ENCODE assay signal across 16 mouse cellular contexts in the genomic region with DNA sequence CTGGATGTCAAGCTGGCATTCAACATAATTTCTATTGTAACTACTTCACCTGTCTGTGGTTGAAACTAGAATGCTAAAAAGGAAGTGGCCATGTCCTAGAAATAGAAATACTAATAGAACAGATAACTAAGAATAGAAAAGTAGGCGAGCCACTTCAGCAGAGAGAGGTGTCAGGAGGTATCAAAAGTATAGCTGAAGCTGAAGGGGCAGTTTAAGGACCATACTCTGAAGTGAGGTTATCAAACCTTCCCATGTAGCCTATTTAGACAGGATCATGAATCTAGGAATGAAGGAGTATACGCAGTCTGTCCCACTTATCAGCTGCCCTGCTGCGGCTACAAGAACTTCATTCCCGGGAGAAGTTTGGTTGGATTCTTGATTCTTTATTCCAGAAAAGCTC. TPM values are rescaled to one million over a fixed set of nuclear protein-coding genes. Genes with fewer than 3 reads are reported as not detected.
DNase-seq lines count a peak whose midpoint lies in the region; ATAC-seq and TF ChIP-seq lines count a peak whose summit lies in the region.
"Had no signal": no experiment of that assay in that cellular context is flagged by ENCODE, and none has a peak within 500 bp of the region (broad histone marks: within the 10 kb centered on the region; RNA-seq: fewer than 3 reads in every experiment).

No protein-coding gene starts in this region.

- DNase-seq in heart, postnatal 14 days = no peak
- no peak for DNase-seq in limb, embryonic 11.5 days (ENCODE audit: low spot score)
- DNase-seq in limb, embryonic 10.5 days (ENCODE audit: low spot score) = no peak
- no peak for DNase-seq in heart, postnatal 0 days (ENCODE audit: low spot score)
- DNase-seq in adrenal gland, postnatal 14 days = no peak
- DNase-seq in left cerebral cortex, postnatal 4 days = no peak

- no peak for TF ChIP-seq CTCF in heart, postnatal 0 days (IDR thresholded peaks at IDR 0.05; ENCODE audit: low read depth)

- H3K4me2 ChIP-seq in heart, embryonic 11.5 days = peak overlapping the region; percentile 54
- H3K4me2 ChIP-seq in limb, embryonic 11.5 days (ENCODE audit: low read depth, severe bottlenecking) = 0 out of 2 replicates have a peak overlapping the region, but pooled peaks have one; percentile 17
- peak overlapping the region; percentile 46 for H3K4me2 ChIP-seq in heart, postnatal 0 days (ENCODE audit: low read depth, low read length)
- peak overlapping the region; percentile 29 for H3K4me2 ChIP-seq in limb, embryonic 15.5 days
- H3K4me2 ChIP-seq: liver, embryonic 13.5 days had no signal

- H3K36me3 ChIP-seq in heart, embryonic 11.5 days (ENCODE audit: control insufficient read depth, insufficient read depth, low read length) = no peaks in the 10 kb centered on the region
- no peaks in the 10 kb centered on the region for H3K36me3 ChIP-seq in limb, embryonic 11.5 days (ENCODE audit: control insufficient read depth, insufficient read depth, low read length)
- no peaks in the 10 kb centered on the region for H3K36me3 ChIP-seq in limb, embryonic 10.5 days
- H3K36me3 ChIP-seq in heart, postnatal 0 days (replicated peaks; ENCODE audit: control insufficient read depth, insufficient read depth, low read length) = no peaks in the 10 kb centered on the region
- no peaks in the 10 kb centered on the region for H3K36me3 ChIP-seq in limb, embryonic 15.5 days
- H3K36me3 ChIP-seq: liver, embryonic 13.5 days had no signal

- ATAC-seq in heart, embryonic 11.5 days (replicated peaks; ENCODE audit: insufficient number of reproducible peaks, low FRiP score, low TSS enrichment) = peak; percentile 26; the same call in 1 of the 2 replicates
- ATAC-seq in limb, embryonic 11.5 days (ENCODE audit: insufficient number of reproducible peaks, low FRiP score, low TSS enrichment, low read depth) = no peak
- peak; percentile 75 for ATAC-seq in heart, postnatal 0 days (ENCODE audit: insufficient read depth, low read depth)
- no peak for ATAC-seq in limb, embryonic 15.5 days (ENCODE audit: insufficient number of reproducible peaks, low FRiP score, low TSS enrichment, low read depth)

- no peaks in the 10 kb centered on the region for H3K27me3 ChIP-seq in heart, embryonic 11.5 days (ENCODE audit: control insufficient read depth, insufficient read depth, low read length)
- no peaks in the 10 kb centered on the region for H3K27me3 ChIP-seq in limb, embryonic 11.5 days (ENCODE audit: control insufficient read depth, insufficient read depth, low read length)
- H3K27me3 ChIP-seq in limb, embryonic 10.5 days (ENCODE audit: low read depth, poor library complexity, severe bottlenecking) = no peaks in the 10 kb centered on the region
- no peaks in the 10 kb centered on the region for H3K27me3 ChIP-seq in heart, postnatal 0 days (ENCODE audit: control insufficient read depth, insufficient read depth, low read length)
- no peaks in the 10 kb centered on the region for H3K27me3 ChIP-seq in limb, embryonic 15.5 days
- H3K27me3 ChIP-seq: liver, embryonic 13.5 days; megakaryocyte, embryonic 14.5 days; Patski had no signal

- peak overlapping the region; percentile 57; the same call in 1 of the 2 replicates for H3K27ac ChIP-seq in heart, embryonic 11.5 days (ENCODE audit: low read depth, low read length)
- no peak overlapping the region for H3K27ac ChIP-seq in limb, embryonic 11.5 days (replicated peaks; ENCODE audit: low read depth, low read length)
- no peak overlapping the region for H3K27ac ChIP-seq in limb, embryonic 10.5 days
- peak overlapping the region; percentile 68 for H3K27ac ChIP-seq in heart, postnatal 0 days (ENCODE audit: low read depth)
- no peak overlapping the region for H3K27ac ChIP-seq in limb, embryonic 15.5 days
- H3K27ac ChIP-seq: layer of hippocampus, adult 2 months; liver, embryonic 13.5 days had no signal

- no peak for TF ChIP-seq EP300 in heart, postnatal 0 days (IDR thresholded peaks at IDR 0.05; ENCODE audit: low read depth)

- no peak overlapping the region for H3K4me3 ChIP-seq in heart, embryonic 11.5 days (ENCODE audit: low read depth, low read length)
- no peak overlapping the region for H3K4me3 ChIP-seq in limb, embryonic 11.5 days (ENCODE audit: low read depth, low read length)
- H3K4me3 ChIP-seq in limb, embryonic 10.5 days = no peak overlapping the region
- H3K4me3 ChIP-seq in heart, postnatal 0 days (ENCODE audit: low read depth, low read length) = no peak overlapping the region
- peak overlapping the region; percentile 14; the same call in 1 of the 2 replicates for H3K4me3 ChIP-seq in limb, embryonic 15.5 days
- H3K4me3 ChIP-seq: layer of hippocampus, adult 2 months; liver, embryonic 13.5 days; megakaryocyte, embryonic 14.5 days had no signal

- 27% methylated on average over 4 of the region's 4 CpGs for WGBS in heart, embryonic 11.5 days (ENCODE audit: insufficient replicate concordance)
- WGBS in limb, embryonic 11.5 days = 67% methylated on average over 4 of the region's 4 CpGs
- WGBS in limb, embryonic 10.5 days = 71% methylated on average over 4 of the region's 4 CpGs
- WGBS in heart, postnatal 0 days = 13% methylated on average over 4 of the region's 4 CpGs
- 50% methylated on average over 4 of the region's 4 CpGs for WGBS in limb, embryonic 15.5 days

- intact Hi-C loops in heart, postnatal 14 days (cut with DNase I) = loop anchor here (2.0 to 5.0 kb wide), 3 partner anchors 82 to 163 kb away; no protein-coding TSS in a partner anchor
- intact Hi-C loops in left cerebral cortex, postnatal 4 days (cut with DNase I) = loop anchor here (2.0 kb wide), 1 partner anchor 19 kb away; no protein-coding TSS in a partner anchor

- H3K9me3 ChIP-seq in heart, embryonic 11.5 days (replicated peaks; ENCODE audit: control insufficient read depth, low read length) = no peaks in the 10 kb centered on the region
- H3K9me3 ChIP-seq in limb, embryonic 11.5 days (ENCODE audit: control insufficient read depth, low read length) = no peaks in the 10 kb centered on the region
- no peaks in the 10 kb centered on the region for H3K9me3 ChIP-seq in limb, embryonic 10.5 days (replicated peaks)
- H3K9me3 ChIP-seq in heart, postnatal 0 days (replicated peaks; ENCODE audit: control insufficient read depth, low read length) = no peaks in the 10 kb centered on the region
- no peaks in the 10 kb centered on the region for H3K9me3 ChIP-seq in limb, embryonic 15.5 days
- H3K9me3 ChIP-seq: liver, embryonic 13.5 days; megakaryocyte, embryonic 14.5 days had no signal

- 0 out of 2 replicates have a peak overlapping the region, but pooled peaks have one; percentile 10 for H3K9ac ChIP-seq in heart, embryonic 11.5 days (ENCODE audit: low read depth, low read length)
- no peak overlapping the region for H3K9ac ChIP-seq in limb, embryonic 11.5 days (ENCODE audit: low read length)
- no peak overlapping the region for H3K9ac ChIP-seq in heart, postnatal 0 days (replicated peaks; ENCODE audit: low read depth, low read length)
- H3K9ac ChIP-seq in limb, embryonic 15.5 days = no peak overlapping the region
- H3K9ac ChIP-seq: liver, embryonic 13.5 days had no signal

- no peaks in the 10 kb centered on the region for H3K4me1 ChIP-seq in heart, embryonic 11.5 days (ENCODE audit: control insufficient read depth, insufficient read depth, low read length)
- no peaks in the 10 kb centered on the region for H3K4me1 ChIP-seq in limb, embryonic 11.5 days (ENCODE audit: control insufficient read depth, insufficient read depth, low read length)
- H3K4me1 ChIP-seq in limb, embryonic 10.5 days = no peaks in the 10 kb centered on the region
- H3K4me1 ChIP-seq in heart, postnatal 0 days (ENCODE audit: control insufficient read depth, insufficient read depth) = peaks cover 3% of the 10 kb centered on the region; the same call in 1 of the 2 replicates
- H3K4me1 ChIP-seq in limb, embryonic 15.5 days = no peaks in the 10 kb centered on the region
- H3K4me1 ChIP-seq: liver, embryonic 13.5 days; megakaryocyte, embryonic 14.5 days had no signal

RNA-seq across cellular contexts. Expression of gene Rnase2a, which starts 9.8 kb away (rescaled TPM):
- not detected in 2 replicates for polyA plus RNA-seq in heart, embryonic 11.5 days (2014; fragmentation: Nextera tagmentation; extraction: Ambion mirVana)
- not detected for total RNA-seq in heart, postnatal 14 days (2021)
- polyA plus RNA-seq in limb, embryonic 11.5 days (2014; fragmentation: Nextera tagmentation; extraction: Ambion mirVana) = not detected in 2 replicates
- polyA plus RNA-seq in limb, embryonic 10.5 days (2016; fragmentation: Nextera tagmentation; extraction: Ambion mirVana) = not detected in 2 replicates
- not detected in 2 replicates for total RNA-seq in heart, postnatal 0 days (2014; rRNA removed; ENCODE audit: low replicate concordance)
- not detected in 2 replicates for polyA plus RNA-seq in heart, postnatal 0 days (2015; fragmentation: Nextera tagmentation; extraction: Ambion mirVana)
- not detected in 2 replicates for polyA plus RNA-seq in limb, embryonic 15.5 days (2015; fragmentation: Nextera tagmentation; extraction: Ambion mirVana)
- total RNA-seq in adrenal gland, postnatal 14 days (2021) = 1.4 and 1.9 TPM in 2 replicates
- total RNA-seq in left cerebral cortex, postnatal 4 days (2021) = not detected
- total RNA-seq: heart, postnatal 10 days; layer of hippocampus, adult 2 months; neutrophil, adult 5-6 weeks had no signal
- polyA plus RNA-seq: adrenal gland, adult 2 months; frontal cortex, adult 2 months; liver, embryonic 13.5 days; Patski had no signal

Comparison
In these comparisons a context has a peak if more than half of its experiments do, and no peak if none do; other contexts are left out.
1. ATAC-seq: peak in heart, embryonic 11.5 days (single experiment) and heart, postnatal 0 days (single experiment); none in limb, embryonic 11.5 days (single experiment) and limb, embryonic 15.5 days (single experiment).
2. H3K27ac ChIP-seq: peak in heart, embryonic 11.5 days (single experiment) and heart, postnatal 0 days (single experiment); none in limb, embryonic 11.5 days (single experiment), limb, embryonic 10.5 days (single experiment) and limb, embryonic 15.5 days (single experiment).
3. Peak in every context shown above with its lines, with median percentiles within 50 percentile points of each other: H3K4me2 ChIP-seq.